Mouse (Mus musculus): Measurements from ENCODE around the gene Cacna1d. TPM values are rescaled to one million over a fixed set of nuclear protein-coding genes. Genes with fewer than 3 reads are reported as not detected.
A peak's percentile ranks its signal among the peaks of the same experiment; 100 is the strongest.

The Cacna1d gene
- polyA plus RNA-seq, 1 experiment from 2014 or later: 2.9 TPM

DNA sequence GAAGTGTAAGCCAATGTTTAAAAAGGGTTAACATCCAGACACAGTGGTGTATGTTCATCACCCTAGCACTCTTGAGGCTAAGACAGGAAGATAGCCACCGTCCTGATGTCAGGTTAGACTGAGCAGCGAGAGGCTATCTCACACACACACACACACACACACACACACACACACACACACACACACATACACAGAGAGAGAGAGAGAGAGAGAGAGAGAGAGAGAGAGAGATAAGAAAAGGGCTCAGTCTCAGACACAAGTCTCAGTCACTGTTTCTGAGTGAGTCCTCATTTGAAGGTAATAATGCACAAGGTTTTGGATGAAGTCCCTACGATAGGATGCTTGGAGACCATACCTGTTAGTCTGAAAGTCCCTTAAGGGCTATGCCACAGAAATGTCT, 322.9 kb downstream of the Cacna1d start:
- Histone ChIP-seq H3K4me3 (no peak overlapping the region), H3K9ac (no peak overlapping the region), H3K27ac (no peak overlapping the region), H3K9me3 (no peaks in the 10 kb centered on the region), H3K4me1 (peaks cover 18% of the 10 kb centered on the region), H3K27me3 (peaks cover 3% of the 10 kb centered on the region; the same call in 1 of the 2 replicates), H3K4me2 (replicated peaks) (no peak overlapping the region), H3K36me3 (no peaks in the 10 kb centered on the region)
- 92% methylated on average over 3 of the region's 3 CpGs for WGBS
- ATAC-seq (ENCODE audit: low FRiP score, low read depth): no peak

DNA sequence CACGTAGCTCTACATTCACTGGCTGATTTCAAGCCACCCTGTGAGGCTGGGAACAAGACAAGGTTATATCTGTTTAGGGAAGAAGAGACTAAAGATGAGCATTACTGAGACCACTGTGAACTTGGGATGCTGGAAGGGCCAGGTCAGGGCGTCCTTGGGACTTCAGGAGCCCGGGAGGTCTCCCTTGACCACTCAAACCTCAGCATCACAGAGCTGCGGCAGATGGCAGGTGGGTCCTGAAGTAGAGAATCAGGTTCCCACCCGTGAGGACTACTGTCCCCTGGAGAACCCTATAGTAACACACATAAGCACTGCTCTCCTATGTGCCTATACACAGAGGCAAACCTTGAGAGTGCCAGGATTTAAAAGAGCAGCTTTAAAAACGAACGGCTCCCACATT, 323.6 kb downstream of the Cacna1d start:
- WGBS: 89% methylated on average over 7 of the region's 7 CpGs
- no peak overlapping the region for H3K4me3 ChIP-seq
- H3K9me3 ChIP-seq: no peaks in the 10 kb centered on the region
- H3K27ac ChIP-seq: no peak overlapping the region
- no peak overlapping the region for H3K4me2 ChIP-seq (replicated peaks)
- H3K4me1 ChIP-seq: peaks cover 13% of the 10 kb centered on the region
- H3K9ac ChIP-seq: no peak overlapping the region
- H3K27me3 ChIP-seq: peaks cover 3% of the 10 kb centered on the region; the same call in 1 of the 2 replicates
- no peak for ATAC-seq (ENCODE audit: low FRiP score, low read depth)
- no peaks in the 10 kb centered on the region for H3K36me3 ChIP-seq

DNA sequence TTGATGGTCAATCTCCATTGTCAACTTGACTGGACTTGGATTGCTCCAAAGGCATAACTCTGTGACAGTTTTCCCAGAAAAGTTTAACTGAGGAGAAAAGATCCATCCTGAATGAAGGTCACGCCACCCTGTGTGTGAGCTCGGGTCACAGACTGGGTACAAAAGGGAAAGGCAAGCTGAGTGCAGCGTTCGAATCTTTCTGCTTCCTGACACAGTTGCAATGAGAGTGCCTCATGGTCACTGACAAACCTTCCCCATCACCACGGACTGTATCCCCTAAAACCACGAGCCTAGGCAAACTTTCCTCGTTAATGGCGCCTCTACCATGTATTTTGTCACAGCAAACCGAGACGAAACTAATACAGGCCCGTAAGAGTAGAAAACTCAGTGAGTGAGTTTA, 325.2 kb downstream of the Cacna1d start:
- no peak for ATAC-seq (ENCODE audit: low FRiP score, low read depth)
- no peaks in the 10 kb centered on the region for H3K36me3 ChIP-seq
- H3K4me2 ChIP-seq (replicated peaks): no peak overlapping the region
- H3K27me3 ChIP-seq: no peaks in the 10 kb centered on the region
- 86% methylated on average over 11 of the region's 11 CpGs for WGBS
- peaks cover 13% of the 10 kb centered on the region for H3K4me1 ChIP-seq
- no peak overlapping the region for H3K27ac ChIP-seq
- no peaks in the 10 kb centered on the region for H3K9me3 ChIP-seq
- H3K9ac ChIP-seq: no peak overlapping the region
- no peak overlapping the region for H3K4me3 ChIP-seq

DNA sequence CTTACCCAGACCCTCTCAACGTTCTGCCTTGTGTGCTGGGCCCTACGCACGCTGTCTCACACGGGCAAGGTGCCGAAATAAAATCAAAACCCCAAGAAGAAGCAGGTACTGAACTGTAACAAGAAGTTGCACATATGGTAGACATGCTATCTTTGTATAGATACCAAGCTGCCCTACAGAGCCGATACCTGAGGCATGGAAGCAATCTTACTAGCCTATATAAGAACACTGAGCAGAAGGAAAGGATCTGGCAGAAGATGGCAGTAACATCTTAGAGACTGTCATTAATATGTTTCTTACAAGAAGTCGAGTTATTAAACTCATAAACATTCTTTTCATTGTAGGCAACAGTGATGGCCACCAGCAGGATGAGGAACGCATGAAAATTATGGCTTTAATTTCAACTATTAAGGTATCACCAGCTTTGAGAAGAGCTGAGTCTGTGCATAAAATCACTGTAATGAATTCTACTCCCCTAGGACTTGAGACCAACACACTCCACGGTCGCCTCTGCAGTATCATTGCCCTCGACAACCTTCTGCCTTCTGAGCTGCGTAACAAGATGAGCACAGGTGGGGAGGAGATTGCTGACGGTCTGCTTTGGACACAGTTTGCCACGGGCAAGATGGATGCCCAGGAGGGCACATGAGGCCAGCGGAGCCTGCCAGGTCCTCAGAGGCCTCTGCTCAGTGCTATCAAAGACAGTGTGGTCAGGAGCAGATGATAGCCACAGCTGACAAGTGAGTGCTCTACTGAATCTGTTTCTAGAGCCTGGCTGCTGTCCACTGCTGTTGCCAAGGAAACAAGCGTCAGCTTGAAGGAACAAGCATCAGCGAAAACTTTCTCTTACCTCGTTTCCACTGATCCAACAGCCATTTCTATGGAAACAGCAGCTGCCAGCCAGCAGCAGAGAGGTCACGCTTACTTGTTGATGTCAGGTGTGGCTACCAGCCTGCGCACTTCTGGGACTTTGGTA, 327.2 kb downstream of the Cacna1d start:
- WGBS: 79% methylated on average over 20 of the region's 20 CpGs
- no peak for ATAC-seq (ENCODE audit: low FRiP score, low read depth)
- no peak overlapping the region for H3K27ac ChIP-seq

DNA sequence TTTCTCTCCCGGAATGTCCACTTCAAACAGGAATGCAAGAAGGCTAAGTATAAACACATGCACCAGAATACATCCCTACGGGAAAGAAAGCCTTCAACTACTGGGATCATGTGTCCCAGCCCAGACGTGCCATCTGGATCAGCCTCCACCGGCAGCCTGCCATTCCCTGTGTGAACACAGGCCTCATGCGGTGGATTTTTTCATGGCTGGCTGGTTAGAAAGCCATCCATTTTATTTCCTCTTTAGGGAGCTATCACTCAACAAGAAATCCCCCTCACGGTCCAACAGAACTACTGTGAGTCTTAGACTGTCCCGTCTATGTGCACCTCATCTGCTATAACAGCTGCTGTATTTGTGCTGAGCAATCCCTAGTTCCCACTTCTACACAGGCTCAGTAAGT, 343.5 kb downstream of the Cacna1d start:
- H3K9ac ChIP-seq: no peak overlapping the region
- H3K27ac ChIP-seq: no peak overlapping the region
- no peak overlapping the region for H3K4me2 ChIP-seq (replicated peaks)
- H3K4me1 ChIP-seq: peaks cover 17% of the 10 kb centered on the region
- WGBS: 30% methylated on average over 7 of the region's 7 CpGs
- H3K9me3 ChIP-seq: no peaks in the 10 kb centered on the region; the same call in 1 of the 2 replicates
- no peak overlapping the region for H3K4me3 ChIP-seq
- ATAC-seq (ENCODE audit: low FRiP score, low read depth): peak; percentile 86
- peaks cover 7% of the 10 kb centered on the region; the same call in 1 of the 2 replicates for H3K27me3 ChIP-seq
- no peaks in the 10 kb centered on the region for H3K36me3 ChIP-seq

More for the DNA sequence above, 327.2 kb downstream of the Cacna1d start:
- H3K4me1 ChIP-seq: peaks cover 7% of the 10 kb centered on the region; the same call in 1 of the 2 replicates
- H3K4me3 ChIP-seq: no peak overlapping the region
- H3K4me2 ChIP-seq (replicated peaks): no peak overlapping the region
- no peak overlapping the region for H3K9ac ChIP-seq
- H3K9me3 ChIP-seq: no peaks in the 10 kb centered on the region
- H3K27me3 ChIP-seq: no peaks in the 10 kb centered on the region
- H3K36me3 ChIP-seq: no peaks in the 10 kb centered on the region

DNA sequence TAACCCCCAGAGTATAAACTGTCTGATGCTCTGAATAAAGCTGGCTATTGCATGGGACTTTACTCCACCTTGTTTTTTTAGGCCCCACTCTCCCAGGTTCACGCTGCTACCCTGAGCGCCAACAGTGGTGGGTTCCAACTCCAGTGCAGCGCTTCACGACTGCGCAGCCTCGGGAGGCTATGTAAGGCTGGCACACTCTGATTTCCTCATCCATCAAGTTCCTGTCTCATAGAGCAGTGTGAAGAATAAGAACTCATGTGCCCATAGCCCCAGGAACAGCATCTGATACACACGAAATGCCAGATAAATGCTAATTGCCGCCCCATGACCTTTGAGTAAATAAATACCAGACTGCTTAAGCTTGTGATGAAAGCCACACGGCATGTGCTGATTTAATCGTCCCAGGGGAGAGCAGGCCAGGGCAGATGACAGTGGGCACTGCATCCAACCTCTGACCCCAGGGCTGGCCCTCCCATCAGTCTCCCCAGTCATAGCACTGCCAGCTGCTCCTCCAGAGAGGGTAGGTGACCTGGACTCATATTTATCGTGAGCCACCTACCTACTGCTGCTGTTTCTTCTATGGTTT, 352.8 kb downstream of the Cacna1d start:
- Histone ChIP-seq H3K9ac (no peak overlapping the region), H3K27ac (no peak overlapping the region), H3K9me3 (no peaks in the 10 kb centered on the region), H3K4me2 (replicated peaks) (no peak overlapping the region), H3K27me3 (peaks cover 18% of the 10 kb centered on the region; the same call in 1 of the 2 replicates), H3K4me1 (peaks cover 4% of the 10 kb centered on the region), H3K36me3 (no peaks in the 10 kb centered on the region), H3K4me3 (no peak overlapping the region)
- ATAC-seq (ENCODE audit: low FRiP score, low read depth): no peak
- WGBS: 38% methylated on average over 11 of the region's 11 CpGs

DNA sequence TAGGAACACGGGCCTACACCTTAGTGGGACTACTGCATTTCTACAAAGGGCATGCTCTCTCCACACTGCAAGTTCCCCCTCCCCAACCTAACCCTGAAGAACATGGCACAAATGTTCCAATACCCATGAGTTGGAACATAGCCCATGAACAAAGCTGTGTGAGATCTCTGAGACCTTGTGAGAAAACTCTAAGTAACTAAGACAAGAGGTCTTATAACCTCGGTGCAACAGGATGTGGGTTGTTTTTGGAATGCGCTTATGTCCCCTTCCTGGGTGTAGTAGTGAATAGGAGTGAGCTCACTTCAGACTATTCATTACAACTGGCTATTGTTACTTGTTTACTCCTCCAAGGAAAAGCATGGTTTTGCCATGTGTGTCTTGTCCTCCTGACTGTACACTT, 353.3 kb downstream of the Cacna1d start:
- Histone ChIP-seq H3K4me3 (no peak overlapping the region), H3K36me3 (no peaks in the 10 kb centered on the region), H3K4me1 (peaks cover 4% of the 10 kb centered on the region), H3K9me3 (no peaks in the 10 kb centered on the region), H3K9ac (no peak overlapping the region), H3K4me2 (replicated peaks) (no peak overlapping the region), H3K27me3 (peaks cover 16% of the 10 kb centered on the region; the same call in 1 of the 2 replicates), H3K27ac (no peak overlapping the region)
- no peak for ATAC-seq (ENCODE audit: low FRiP score, low read depth)
- WGBS: 77% methylated on average over 3 of the region's 3 CpGs

DNA sequence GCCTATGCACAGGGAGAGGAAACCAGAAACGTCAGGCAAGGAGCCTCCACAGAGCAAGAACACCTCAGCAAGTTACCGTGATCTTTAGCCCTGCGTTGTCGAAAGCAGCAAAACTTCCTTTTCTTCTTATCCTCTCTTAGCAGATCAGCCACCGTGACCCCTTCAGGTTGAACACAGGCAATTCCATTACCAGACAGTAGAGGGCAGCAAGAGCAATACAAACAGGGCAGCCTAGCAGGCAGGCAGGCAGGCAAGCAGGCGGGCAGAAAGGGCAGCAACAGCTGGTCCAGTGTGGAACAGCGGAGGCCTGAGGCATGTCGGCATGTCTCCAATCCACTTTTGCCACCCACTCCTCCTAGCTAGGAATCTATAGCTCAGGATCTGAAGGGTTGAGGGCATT, 354.3 kb downstream of the Cacna1d start:
- Histone ChIP-seq H3K27me3 (peaks cover 16% of the 10 kb centered on the region; the same call in 1 of the 2 replicates), H3K9me3 (no peaks in the 10 kb centered on the region), H3K36me3 (no peaks in the 10 kb centered on the region), H3K4me2 (replicated peaks) (no peak overlapping the region), H3K4me3 (no peak overlapping the region), H3K4me1 (peaks cover 4% of the 10 kb centered on the region), H3K27ac (no peak overlapping the region), H3K9ac (no peak overlapping the region)
- peak; percentile 87 for ATAC-seq (ENCODE audit: low FRiP score, low read depth)
- WGBS: 8% methylated on average over 8 of the region's 8 CpGs

DNA sequence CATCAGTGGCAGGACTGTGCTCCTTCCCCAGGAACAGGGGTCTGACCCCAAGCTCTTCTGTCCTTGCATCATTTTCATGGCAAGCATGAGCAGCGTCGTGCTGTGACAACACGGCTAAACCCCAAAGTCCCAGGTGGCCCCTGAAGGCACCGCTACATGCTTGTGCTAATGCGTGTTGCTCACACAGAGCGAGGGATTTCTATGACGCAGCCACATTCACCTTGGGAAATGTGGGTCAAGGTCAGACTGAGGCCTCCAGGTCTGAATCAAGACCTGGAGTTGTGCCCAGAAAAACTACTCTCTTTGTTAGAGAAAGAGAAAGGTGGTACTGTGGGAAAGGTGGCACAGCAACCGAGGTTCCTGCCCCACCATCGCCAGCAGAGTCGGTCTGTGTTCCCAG, 355.9 kb downstream of the Cacna1d start:
- H3K27me3 ChIP-seq: peaks cover 12% of the 10 kb centered on the region; the same call in 1 of the 2 replicates
- no peak for ATAC-seq (ENCODE audit: low FRiP score, low read depth)
- 85% methylated on average over 10 of the region's 10 CpGs for WGBS

DNA sequence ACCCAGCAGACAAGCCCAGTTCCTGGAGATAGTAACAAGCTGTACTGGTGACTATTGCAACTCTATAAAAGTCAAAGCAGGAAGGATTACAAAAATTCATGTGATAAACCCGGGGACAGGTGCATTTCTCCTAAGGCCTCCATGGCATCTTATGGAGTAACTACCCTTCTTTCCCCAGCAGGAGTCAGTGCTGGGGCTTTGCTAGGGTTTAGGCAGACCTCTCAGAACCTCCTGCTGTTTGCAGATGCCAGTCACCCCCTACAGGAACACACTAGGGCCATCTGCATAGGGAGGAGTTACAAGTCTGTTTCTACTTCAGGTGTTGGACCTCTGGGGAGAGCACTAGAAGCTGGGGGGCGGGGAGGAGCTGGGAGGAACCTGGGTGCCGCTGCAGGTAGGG, 357.6 kb downstream of the Cacna1d start:
- H3K36me3 ChIP-seq: no peaks in the 10 kb centered on the region
- H3K9ac ChIP-seq: no peak overlapping the region
- H3K4me1 ChIP-seq: peaks cover 4% of the 10 kb centered on the region
- no peak overlapping the region for H3K27ac ChIP-seq
- no peak for ATAC-seq (ENCODE audit: low FRiP score, low read depth)
- H3K4me2 ChIP-seq (replicated peaks): no peak overlapping the region
- H3K27me3 ChIP-seq: peaks cover 12% of the 10 kb centered on the region; the same call in 1 of the 2 replicates
- 28% methylated on average over 3 of the region's 3 CpGs for WGBS
- H3K4me3 ChIP-seq: no peak overlapping the region
- no peaks in the 10 kb centered on the region for H3K9me3 ChIP-seq

More for the DNA sequence above, 355.9 kb downstream of the Cacna1d start:
- Histone ChIP-seq H3K4me1 (peaks cover 4% of the 10 kb centered on the region), H3K4me2 (replicated peaks) (no peak overlapping the region), H3K9ac (no peak overlapping the region), H3K36me3 (no peaks in the 10 kb centered on the region), H3K27ac (no peak overlapping the region), H3K4me3 (no peak overlapping the region), H3K9me3 (no peaks in the 10 kb centered on the region)

DNA sequence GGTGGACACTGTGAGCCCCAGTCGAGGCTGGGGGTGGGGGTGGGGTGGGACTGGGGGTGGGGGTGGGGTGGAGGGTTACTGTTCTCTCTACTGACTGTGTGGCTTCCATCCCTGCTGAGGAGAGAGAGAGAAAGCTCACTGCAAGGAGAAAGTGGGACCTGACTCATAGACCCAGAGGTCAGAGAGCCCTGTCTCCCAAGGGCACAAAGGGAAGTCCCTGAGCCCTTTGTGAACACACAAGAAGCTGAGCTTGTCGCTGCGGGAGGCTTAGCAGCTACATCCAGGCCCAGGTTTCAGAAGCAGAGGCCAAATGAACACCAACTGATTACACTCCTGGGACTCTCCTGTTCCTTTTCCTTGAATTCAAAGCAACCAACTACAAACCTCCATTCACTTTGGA, 360.0 kb downstream of the Cacna1d start:
- Histone ChIP-seq H3K4me1 (no peaks in the 10 kb centered on the region), H3K4me2 (replicated peaks) (no peak overlapping the region), H3K9me3 (no peaks in the 10 kb centered on the region), H3K4me3 (no peak overlapping the region), H3K36me3 (no peaks in the 10 kb centered on the region), H3K9ac (no peak overlapping the region), H3K27me3 (peaks cover 7% of the 10 kb centered on the region; the same call in 1 of the 2 replicates), H3K27ac (no peak overlapping the region)
- no peak for ATAC-seq (ENCODE audit: low FRiP score, low read depth)
- WGBS: 31% methylated on average over 3 of the region's 3 CpGs

DNA sequence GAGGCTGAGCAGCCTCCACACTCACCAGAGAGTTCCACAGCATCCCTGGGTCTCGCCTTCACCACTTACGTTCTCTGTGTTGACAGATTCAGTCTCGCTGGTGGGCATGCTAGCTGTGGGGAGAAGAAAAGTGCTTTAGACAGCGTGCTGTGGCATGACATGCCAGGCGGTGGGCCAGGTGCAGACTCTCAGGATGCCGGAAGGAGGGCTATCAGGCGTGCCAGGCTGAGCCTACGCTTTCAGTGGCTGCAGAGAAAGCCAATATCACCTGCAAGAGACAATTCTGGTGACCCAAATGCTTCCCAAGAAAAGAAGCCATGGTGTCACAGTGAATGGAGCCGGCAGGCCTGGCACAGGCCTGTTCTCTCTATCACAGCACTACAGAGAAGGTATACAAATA, 361.2 kb downstream of the Cacna1d start:
- no peaks in the 10 kb centered on the region for H3K36me3 ChIP-seq
- ATAC-seq (ENCODE audit: low FRiP score, low read depth): no peak
- H3K9ac ChIP-seq: no peak overlapping the region
- 0 out of 2 replicates have a peak, but pooled peaks cover 2% of the 10 kb centered on the region for H3K4me1 ChIP-seq
- no peaks in the 10 kb centered on the region for H3K9me3 ChIP-seq
- H3K27me3 ChIP-seq: peaks cover 2% of the 10 kb centered on the region; the same call in 1 of the 2 replicates
- H3K4me3 ChIP-seq: no peak overlapping the region
- WGBS: 93% methylated on average over 9 of the region's 9 CpGs
- no peak overlapping the region for H3K27ac ChIP-seq
- no peak overlapping the region for H3K4me2 ChIP-seq (replicated peaks)
